Mouse (Mus musculus): ENCODE measurements at regions not wholly inside any gene's neighbourhood (a gene's known extent, or its start where the extent isn't known, plus 50 kb on each side); places are given as distances from the start of the nearest gene placed in this dataset.
A peak's percentile ranks its signal among the peaks of the same experiment; 100 is the strongest.

- H3K27ac ChIP-seq (ENCODE audit: low read depth, low read length) = no peak overlapping the region
- no peaks in the 10 kb centered on the region for H3K4me1 ChIP-seq (ENCODE audit: insufficient read depth, low read length)
- no peak for TF ChIP-seq CTCF (IDR thresholded peaks at IDR 0.05)
- DNase-seq (ENCODE audit: low spot score) = peak; percentile 21
- H3K27me3 ChIP-seq (ENCODE audit: insufficient read depth, low read length) = no peaks in the 10 kb centered on the region
- WGBS = 49% methylated on average over 2 of the region's 2 CpGs
- H3K4me2 ChIP-seq (ENCODE audit: low read depth, low read length, poor library complexity, severe bottlenecking) = no peak overlapping the region
- H3K9ac ChIP-seq (replicated peaks; ENCODE audit: low read length, poor library complexity, severe bottlenecking) = no peak overlapping the region
- H3K36me3 ChIP-seq (ENCODE audit: insufficient read depth, low read length) = no peaks in the 10 kb centered on the region
- H3K4me3 ChIP-seq (ENCODE audit: low read depth, low read length) = no peak overlapping the region
- no peaks in the 10 kb centered on the region for H3K9me3 ChIP-seq (ENCODE audit: low read length)
- ATAC-seq (ENCODE audit: low FRiP score) = no peak
Measured at GRCm38 (mm10) chr5:84608683-84609082, 191.5 kb upstream of the Epha5 start.

- no peak overlapping the region for H3K9ac ChIP-seq (replicated peaks; ENCODE audit: low read length, poor library complexity, severe bottlenecking)
- 69% methylated on average over 5 of the region's 5 CpGs for WGBS
- H3K36me3 ChIP-seq (ENCODE audit: insufficient read depth, low read length) = no peaks in the 10 kb centered on the region
- no peak for ATAC-seq (ENCODE audit: low FRiP score)
- no peak overlapping the region for H3K4me2 ChIP-seq (ENCODE audit: low read depth, low read length, poor library complexity, severe bottlenecking)
- H3K4me1 ChIP-seq (ENCODE audit: insufficient read depth, low read length) = no peaks in the 10 kb centered on the region
- no peak overlapping the region for H3K4me3 ChIP-seq (ENCODE audit: low read depth, low read length)
- H3K27me3 ChIP-seq (ENCODE audit: insufficient read depth, low read length) = no peaks in the 10 kb centered on the region
- no peak overlapping the region for H3K27ac ChIP-seq (ENCODE audit: low read depth, low read length)
- no peak for TF ChIP-seq CTCF (IDR thresholded peaks at IDR 0.05)
- no peak for DNase-seq (ENCODE audit: low spot score)
- no peaks in the 10 kb centered on the region for H3K9me3 ChIP-seq (ENCODE audit: low read length)
Measured at GRCm38 (mm10) chr5:84565311-84565946, 148.2 kb upstream of the Epha5 start.

GRCm38 (mm10) chr5:84519836-84520235 lies 102.7 kb upstream of the Epha5 start:
- ATAC-seq (ENCODE audit: low FRiP score) (no peak), DNase-seq (ENCODE audit: low spot score) (peak; percentile 3)
- H3K4me3 ChIP-seq (ENCODE audit: low read depth, low read length) = no peak overlapping the region
- no peak overlapping the region for H3K4me2 ChIP-seq (ENCODE audit: low read depth, low read length, poor library complexity, severe bottlenecking)
- no peaks in the 10 kb centered on the region for H3K27me3 ChIP-seq (ENCODE audit: insufficient read depth, low read length)
- no peak overlapping the region for H3K27ac ChIP-seq (ENCODE audit: low read depth, low read length)
- no peak overlapping the region for H3K9ac ChIP-seq (replicated peaks; ENCODE audit: low read length, poor library complexity, severe bottlenecking)
- H3K36me3 ChIP-seq (ENCODE audit: insufficient read depth, low read length) = no peaks in the 10 kb centered on the region
- no peaks in the 10 kb centered on the region for H3K9me3 ChIP-seq (ENCODE audit: low read length)
- no peaks in the 10 kb centered on the region for H3K4me1 ChIP-seq (ENCODE audit: insufficient read depth, low read length)
- no peak for TF ChIP-seq CTCF (IDR thresholded peaks at IDR 0.05)

GRCm38 (mm10) chr5:84510144-84510543 lies 93.0 kb upstream of the Epha5 start:
- H3K4me1 ChIP-seq (ENCODE audit: insufficient read depth, low read length) = no peaks in the 10 kb centered on the region
- DNase-seq (ENCODE audit: low spot score) (no peak), ATAC-seq (ENCODE audit: low FRiP score) (no peak)
- no peaks in the 10 kb centered on the region for H3K36me3 ChIP-seq (ENCODE audit: insufficient read depth, low read length)
- no peak overlapping the region for H3K27ac ChIP-seq (ENCODE audit: low read depth, low read length)
- H3K4me3 ChIP-seq (ENCODE audit: low read depth, low read length) = no peak overlapping the region
- no peak for TF ChIP-seq CTCF (IDR thresholded peaks at IDR 0.05)
- no peak overlapping the region for H3K9ac ChIP-seq (replicated peaks; ENCODE audit: low read length, poor library complexity, severe bottlenecking)
- no peak overlapping the region for H3K4me2 ChIP-seq (ENCODE audit: low read depth, low read length, poor library complexity, severe bottlenecking)
- H3K9me3 ChIP-seq (ENCODE audit: low read length) = no peaks in the 10 kb centered on the region
- H3K27me3 ChIP-seq (ENCODE audit: insufficient read depth, low read length) = no peaks in the 10 kb centered on the region
- WGBS = 90% methylated on average over 5 of the region's 5 CpGs

GRCm38 (mm10) chr5:84480978-84481377 lies 63.8 kb upstream of the Epha5 start:
- Histone ChIP-seq H3K27me3 (ENCODE audit: insufficient read depth, low read length) (no peaks in the 10 kb centered on the region), H3K4me3 (ENCODE audit: low read depth, low read length) (no peak overlapping the region), H3K9me3 (ENCODE audit: low read length) (no peaks in the 10 kb centered on the region), H3K4me2 (ENCODE audit: low read depth, low read length, poor library complexity, severe bottlenecking) (no peak overlapping the region), H3K9ac (replicated peaks; ENCODE audit: low read length, poor library complexity, severe bottlenecking) (no peak overlapping the region), H3K36me3 (ENCODE audit: insufficient read depth, low read length) (no peaks in the 10 kb centered on the region), H3K27ac (ENCODE audit: low read depth, low read length) (no peak overlapping the region), H3K4me1 (ENCODE audit: insufficient read depth, low read length) (no peaks in the 10 kb centered on the region)
- no peak for ATAC-seq (ENCODE audit: low FRiP score)
- no peak for TF ChIP-seq CTCF (IDR thresholded peaks at IDR 0.05)
- DNase-seq (ENCODE audit: low spot score) = no peak
